Mouse (Mus musculus) myocyte (in vitro differentiated cells): ENCODE data around the gene Alyref2. TPM values are rescaled to one million over a fixed set of nuclear protein-coding genes. Genes with fewer than 3 reads are reported as not detected.

ENCODE experiments used
- H3K27me3 ChIP-seq: one replicate; pipeline ENCODE4 v1.6.1; 2011; ENCODE audit not compliant: control insufficient read depth, insufficient read depth, insufficient read length
- H3K36me3 ChIP-seq: one replicate; pipeline ENCODE4 v1.6.1; 2011; ENCODE audit not compliant: control insufficient read depth, insufficient read depth
- H3K4me2 ChIP-seq: one replicate; pipeline ENCODE4 v1.6.1; 2011; ENCODE audit warnings: low read depth, control low read depth
- H3K4me3 ChIP-seq: one replicate; pipeline ENCODE4 v1.5.1; 2011; ENCODE audit warnings: mild to moderate bottlenecking, control low read depth, moderate library complexity
- H3K79me2 ChIP-seq: one replicate; pipeline ENCODE4 v1.6.1; 2011; ENCODE audit not compliant: control insufficient read depth, insufficient read depth
- H3ac ChIP-seq: one replicate; pipeline ENCODE4 v1.6.1; 2011; ENCODE audit not compliant: control insufficient read depth, insufficient read length
- CEBPB ChIP-seq: IDR thresholded peaks from 2 replicates; pipeline ENCODE4 v1.6.1; 2011; ENCODE audit warnings: mild to moderate bottlenecking, moderate library complexity; ENCODE audit not compliant: poor library complexity, insufficient read depth, severe bottlenecking
- E2F4 ChIP-seq: IDR thresholded peaks from one replicate; pipeline ENCODE4 v1.6.1; 2011; ENCODE audit warnings: mild to moderate bottlenecking, control low read depth, moderate library complexity; ENCODE audit not compliant: insufficient read depth
- MAX ChIP-seq: IDR thresholded peaks from one replicate; pipeline ENCODE4 v1.6.1; 2011; ENCODE audit warnings: low read depth, mild to moderate bottlenecking, control low read depth
- MYOD1 ChIP-seq, 3 experiments: IDR thresholded peaks; one replicate each; pipeline ENCODE4 v1.6.1; 2011; ENCODE audit warnings: control low read depth in 2 of 3, low read depth in 2 of 3, mild to moderate bottlenecking in 2 of 3, moderate library complexity in 1 of 3; ENCODE audit not compliant: insufficient read length in 2 of 3, control insufficient read depth in 1 of 3
- MYOG ChIP-seq, 3 experiments: IDR thresholded peaks; one replicate each; pipeline ENCODE4 v1.6.1; 2011; ENCODE audit warnings: control low read depth in 2 of 3, low read depth in 2 of 3, mild to moderate bottlenecking in 2 of 3; ENCODE audit not compliant: insufficient read length in 2 of 3, control insufficient read depth in 1 of 3, insufficient read depth in 1 of 3
- POLR2A ChIP-seq: IDR thresholded peaks from one replicate; pipeline ENCODE4 v1.6.1; 2011; ENCODE audit warnings: low read depth, mild to moderate bottlenecking, control low read depth, moderate library complexity; ENCODE audit not compliant: insufficient read length
- POLR2AphosphoS2 ChIP-seq: IDR thresholded peaks from one replicate; pipeline ENCODE4 v1.6.1; 2011; ENCODE audit warnings: low read depth, control low read depth; ENCODE audit not compliant: insufficient read length
- REST ChIP-seq: IDR thresholded peaks from one replicate; pipeline ENCODE4 v1.6.1; 2011; ENCODE audit warnings: mild to moderate bottlenecking, control low read depth, moderate library complexity; ENCODE audit not compliant: insufficient read depth, insufficient read length
- SRF ChIP-seq: IDR thresholded peaks from one replicate; pipeline ENCODE4 v1.6.1; 2011; ENCODE audit warnings: low read depth; ENCODE audit not compliant: control insufficient read depth, insufficient read length
- TCF12 ChIP-seq: IDR thresholded peaks from one replicate; pipeline ENCODE4 v1.6.1; 2011; ENCODE audit warnings: mild to moderate bottlenecking, control low read depth; ENCODE audit not compliant: poor library complexity, insufficient read depth, severe bottlenecking
- TCF3 ChIP-seq: IDR thresholded peaks from one replicate; pipeline ENCODE4 v1.6.1; 2011; ENCODE audit warnings: low read depth, control low read depth; ENCODE audit not compliant: insufficient read length
- USF1 ChIP-seq: IDR thresholded peaks from one replicate; pipeline ENCODE4 v1.6.1; 2011; ENCODE audit warnings: low read depth, mild to moderate bottlenecking, control low read depth, moderate library complexity
- polyA plus RNA-seq: library from polyadenylated mRNA; unstranded; fragments of >200 nt; fragmentation: generic; extraction: Trizol; gene quantifications from one replicate; pipeline ENCODE4 v1.2.1, GENCODE M21; 2012; ENCODE audit warnings: missing spikeins

Alyref2 gene
- polyA plus RNA-seq, 1 experiment, result 6.6 TPM

DNA sequence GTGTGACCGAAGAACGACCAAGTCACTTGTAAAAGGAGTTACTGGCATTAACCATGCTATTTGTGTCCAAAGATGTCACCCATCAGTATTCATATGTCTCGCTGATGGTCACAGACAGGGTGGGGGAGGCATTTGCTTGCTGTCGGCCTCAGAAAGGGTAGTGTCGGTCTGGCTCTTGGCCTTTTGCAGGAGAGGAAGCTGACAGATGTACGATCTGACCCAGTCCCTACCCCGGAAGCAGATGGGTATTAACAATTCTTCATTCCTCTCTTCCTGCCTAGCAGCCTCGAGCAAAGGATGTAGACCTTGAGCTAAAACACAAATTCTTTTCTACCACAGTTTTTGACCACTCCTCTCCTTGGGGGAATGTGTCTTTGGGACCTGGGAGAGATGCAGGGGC, 26.2 kb upstream of the Alyref2 start:
- H3K4me2 ChIP-seq, result no peak overlapping the region
- H3ac ChIP-seq, result no peak overlapping the region
- no peak for TF ChIP-seq CEBPB
- no peak for TF ChIP-seq MYOD1 (IDR thresholded peaks at IDR 0.05; ENCODE audit: control insufficient read depth in 1 of 3, insufficient read length in 2 of 3, low read depth in 2 of 3)
- no peak for TF ChIP-seq SRF
- TF ChIP-seq REST, result no peak
- no peak for TF ChIP-seq MAX
- no peak for TF ChIP-seq POLR2A
- no peak for TF ChIP-seq POLR2AphosphoS2
- TF ChIP-seq USF1, result no peak
- TF ChIP-seq TCF3, result no peak
- no peak for TF ChIP-seq MYOG (IDR thresholded peaks at IDR 0.05; ENCODE audit: control insufficient read depth in 1 of 3, insufficient read depth in 1 of 3, insufficient read length in 2 of 3, low read depth in 2 of 3)
- no peak for TF ChIP-seq E2F4
- TF ChIP-seq TCF12, result no peak
- no peak overlapping the region for H3K4me3 ChIP-seq
- no peaks in the 10 kb centered on the region for H3K36me3 ChIP-seq
- H3K79me2 ChIP-seq, result no peaks in the 10 kb centered on the region
- H3K27me3 ChIP-seq, result no peaks in the 10 kb centered on the region

DNA sequence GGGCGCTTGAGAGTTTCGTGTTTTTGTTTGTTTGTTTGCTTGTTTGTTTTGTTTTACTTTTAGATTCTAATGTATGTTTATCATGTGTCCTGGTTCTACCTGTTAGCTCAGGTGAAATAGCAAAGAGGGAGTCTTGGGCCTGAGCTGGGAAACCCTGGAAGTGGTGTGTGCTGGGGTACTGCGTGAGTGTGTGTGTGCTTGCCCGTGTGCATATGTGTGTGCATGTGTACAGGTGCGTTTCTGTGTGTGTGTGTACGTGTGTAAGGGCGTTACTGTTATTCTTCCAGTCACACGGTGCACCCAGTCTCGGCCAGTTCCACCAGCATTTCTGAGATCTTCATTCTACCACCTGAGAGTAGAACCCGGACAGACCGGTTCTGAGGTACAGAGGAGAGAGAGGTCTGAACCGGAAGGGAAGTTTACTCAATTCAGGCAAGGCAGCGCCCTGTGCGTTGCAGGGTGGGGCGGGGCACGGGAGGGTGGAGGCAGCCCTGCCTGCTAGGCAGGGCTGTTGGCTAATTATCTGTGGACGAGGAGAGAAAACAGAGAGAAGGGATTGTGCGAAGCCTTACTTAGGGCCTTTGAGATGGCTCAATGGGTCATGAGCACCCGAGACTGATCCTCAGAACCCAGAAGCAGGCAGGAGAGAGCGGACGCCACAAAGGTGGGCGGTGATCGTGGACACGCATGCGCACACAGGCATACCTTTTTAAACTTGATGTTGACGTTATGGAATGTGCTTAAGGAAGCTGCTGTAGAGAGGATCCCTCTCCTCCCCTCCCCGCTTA, 25.3 kb upstream of the Alyref2 start:
- no peak overlapping the region for H3K4me2 ChIP-seq
- H3K27me3 ChIP-seq, result no peaks in the 10 kb centered on the region
- no peak overlapping the region for H3ac ChIP-seq
- TF ChIP-seq TCF3, result no peak
- no peak for TF ChIP-seq CEBPB
- no peak for TF ChIP-seq E2F4
- no peak for TF ChIP-seq REST
- no peak for TF ChIP-seq MAX
- no peak for TF ChIP-seq USF1
- no peak for TF ChIP-seq MYOG (IDR thresholded peaks at IDR 0.05; ENCODE audit: control insufficient read depth in 1 of 3, insufficient read depth in 1 of 3, insufficient read length in 2 of 3, low read depth in 2 of 3)
- TF ChIP-seq POLR2AphosphoS2, result no peak
- TF ChIP-seq POLR2A, result no peak
- no peak for TF ChIP-seq TCF12
- no peak for TF ChIP-seq MYOD1 (IDR thresholded peaks at IDR 0.05; ENCODE audit: control insufficient read depth in 1 of 3, insufficient read length in 2 of 3, low read depth in 2 of 3)
- TF ChIP-seq SRF, result no peak
- no peaks in the 10 kb centered on the region for H3K79me2 ChIP-seq
- no peaks in the 10 kb centered on the region for H3K36me3 ChIP-seq
- no peak overlapping the region for H3K4me3 ChIP-seq

- H3K27me3 ChIP-seq, result no peaks in the 10 kb centered on the region
- no peak for TF ChIP-seq TCF12
- no peak for TF ChIP-seq SRF
- no peak for TF ChIP-seq E2F4
- TF ChIP-seq POLR2AphosphoS2, result no peak
- no peak for TF ChIP-seq REST
- no peak for TF ChIP-seq POLR2A
- no peak for TF ChIP-seq USF1
- no peaks in the 10 kb centered on the region for H3K36me3 ChIP-seq
- H3K79me2 ChIP-seq, result no peaks in the 10 kb centered on the region
- no peak overlapping the region for H3K4me3 ChIP-seq
- H3K4me2 ChIP-seq, result no peak overlapping the region
- H3ac ChIP-seq, result no peak overlapping the region
Measured at GRCm38 (mm10) chr1:171478968-171479367, 24.3 kb upstream of the Alyref2 start.

- H3ac ChIP-seq, result no peak overlapping the region
- H3K27me3 ChIP-seq, result no peaks in the 10 kb centered on the region
- H3K4me3 ChIP-seq, result no peak overlapping the region
- no peak overlapping the region for H3K4me2 ChIP-seq
- TF ChIP-seq MYOD1 (IDR thresholded peaks at IDR 0.05; ENCODE audit: control insufficient read depth in 1 of 3, insufficient read length in 2 of 3, low read depth in 2 of 3) (no peak), USF1 (no peak), POLR2AphosphoS2 (no peak), TCF12 (no peak), MAX (no peak), POLR2A (no peak)
- no peaks in the 10 kb centered on the region for H3K36me3 ChIP-seq
- H3K79me2 ChIP-seq, result no peaks in the 10 kb centered on the region
Measured at GRCm38 (mm10) chr1:171494241-171494640, 9.0 kb upstream of the Alyref2 start.

DNA sequence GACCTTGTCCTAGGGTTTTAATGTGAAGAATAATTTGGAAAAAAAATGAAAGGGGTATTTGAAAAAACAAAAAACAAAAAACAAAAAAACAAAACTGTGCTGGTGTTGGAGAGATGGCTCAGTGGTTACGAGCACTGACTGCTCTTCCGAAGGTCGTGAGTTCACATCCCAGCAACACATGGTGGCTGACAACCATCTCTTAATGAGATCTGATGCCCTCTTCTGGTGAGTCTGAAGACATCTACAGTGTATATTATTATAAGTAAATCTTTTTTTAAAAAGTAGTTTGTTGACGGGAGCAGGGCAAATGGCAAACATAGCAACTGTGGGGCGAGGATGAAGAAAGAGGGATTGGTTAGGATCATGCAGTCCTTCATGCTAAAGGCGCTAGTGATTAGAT, 7.9 kb upstream of the Alyref2 start:
- H3K27me3 ChIP-seq, result no peaks in the 10 kb centered on the region
- H3ac ChIP-seq, result no peak overlapping the region
- no peaks in the 10 kb centered on the region for H3K79me2 ChIP-seq
- no peak overlapping the region for H3K4me3 ChIP-seq
- H3K36me3 ChIP-seq, result no peaks in the 10 kb centered on the region
- TF ChIP-seq E2F4 (no peak), POLR2A (no peak), SRF (no peak), REST (no peak), MAX (no peak), POLR2AphosphoS2 (no peak), MYOD1 (IDR thresholded peaks at IDR 0.05; ENCODE audit: control insufficient read depth in 1 of 3, insufficient read length in 2 of 3, low read depth in 2 of 3) (no peak), TCF12 (no peak), MYOG (IDR thresholded peaks at IDR 0.05; ENCODE audit: control insufficient read depth in 1 of 3, insufficient read depth in 1 of 3, insufficient read length in 2 of 3, low read depth in 2 of 3) (no peak), TCF3 (no peak), CEBPB (no peak), USF1 (no peak)
- H3K4me2 ChIP-seq, result no peak overlapping the region
